Mouse (Mus musculus) lung, embryonic 15.5 days (tissue): Measurements from ENCODE around the gene Trio. TPM values are rescaled to one million over a fixed set of nuclear protein-coding genes. Genes with fewer than 3 reads are reported as not detected.

Experiments used
- ATAC-seq: fragments of 200-750 bp; cut with Nextera tagmentation; 2 replicates; pipeline ENCODE4 v1.8.0; 2017; ENCODE audit warnings: moderate number of reproducible peaks, borderline replicate concordance; ENCODE audit not compliant: low FRiP score, low TSS enrichment; ENCODE audit errors: extremely low read depth
- H3K27ac ChIP-seq: fragments of 300-500 bp; sonication (generic); 2 replicates; pipeline ENCODE4 v1.5.1; 2015; ENCODE audit warnings: moderate library complexity, mild to moderate bottlenecking, inconsistent platforms
- H3K27me3 ChIP-seq: fragments of 300-500 bp; sonication (generic); 2 replicates; pipeline ENCODE4 v1.6.1; 2015; ENCODE audit warnings: inconsistent platforms
- H3K36me3 ChIP-seq: fragments of 300-500 bp; sonication (generic); 2 replicates; pipeline ENCODE4 v1.6.1; 2015; ENCODE audit warnings: inconsistent platforms
- H3K4me1 ChIP-seq: fragments of 300-500 bp; sonication (generic); 2 replicates; pipeline ENCODE4 v1.6.1; 2015; ENCODE audit warnings: inconsistent platforms
- H3K4me2 ChIP-seq: fragments of 300-500 bp; sonication (generic); 2 replicates; pipeline ENCODE4 v1.6.1; 2015; ENCODE audit warnings: inconsistent platforms, mild to moderate bottlenecking, moderate library complexity
- H3K4me3 ChIP-seq: fragments of 300-500 bp; sonication (generic); 2 replicates; pipeline ENCODE4 v1.5.1; 2015; ENCODE audit warnings: mild to moderate bottlenecking, inconsistent platforms
- H3K9ac ChIP-seq: fragments of 300-500 bp; sonication (generic); 2 replicates; pipeline ENCODE4 v1.6.1; 2015; ENCODE audit warnings: inconsistent platforms
- H3K9me3 ChIP-seq: fragments of 300-500 bp; sonication (generic); 2 replicates; pipeline ENCODE4 v1.6.1; 2016; ENCODE audit warnings: inconsistent platforms
- WGBS: fragments of 180-500 bp; shearing (Covaris S2); methylation state at CpG from one replicate; pipeline ENCODE4 v1.1.7; 2015; 5-methylcytosine and 5-hydroxymethylcytosine counted together
- polyA plus RNA-seq: library from polyadenylated mRNA; unstranded; fragments of >200 nt; fragmentation: Nextera tagmentation; extraction: Ambion mirVana; gene quantifications from 2 replicates; pipeline ENCODE4 v1.2.1, GENCODE M21; 2015

The Trio gene
- polyA plus RNA-seq, 1 experiment from 2014 or later, result 18.7 TPM

GRCm38 (mm10) chr15:27941020-27941419 lies 84.6 kb downstream of the Trio start:
- WGBS, result 52% methylated on average over 8 of the region's 8 CpGs
- no peak overlapping the region for H3K4me3 ChIP-seq
- ATAC-seq, result no peak
- no peaks in the 10 kb centered on the region for H3K27me3 ChIP-seq
- H3K4me1 ChIP-seq, result peaks cover 58% of the 10 kb centered on the region
- no peaks in the 10 kb centered on the region for H3K36me3 ChIP-seq
- no peak overlapping the region for H3K9ac ChIP-seq
- H3K9me3 ChIP-seq, result no peaks in the 10 kb centered on the region
- H3K4me2 ChIP-seq, result no peak overlapping the region
- no peak overlapping the region for H3K27ac ChIP-seq

GRCm38 (mm10) chr15:27940032-27940431 lies 85.6 kb downstream of the Trio start:
- peaks cover 63% of the 10 kb centered on the region for H3K4me1 ChIP-seq

GRCm38 (mm10) chr15:27938886-27939285 lies 86.8 kb downstream of the Trio start:
- 55% methylated on average over 6 of the region's 6 CpGs for WGBS
- no peak overlapping the region for H3K4me3 ChIP-seq
- ATAC-seq, result no peak
- H3K27ac ChIP-seq, result no peak overlapping the region
- H3K9ac ChIP-seq, result no peak overlapping the region
- no peaks in the 10 kb centered on the region for H3K36me3 ChIP-seq
- H3K27me3 ChIP-seq, result no peaks in the 10 kb centered on the region
- peaks cover 60% of the 10 kb centered on the region for H3K4me1 ChIP-seq
- H3K9me3 ChIP-seq, result no peaks in the 10 kb centered on the region
- H3K4me2 ChIP-seq, result no peak overlapping the region

More at GRCm38 (mm10) chr15:27940032-27940431, 85.6 kb downstream of the Trio start:
- Histone ChIP-seq H3K36me3 (no peaks in the 10 kb centered on the region), H3K27ac (no peak overlapping the region), H3K27me3 (no peaks in the 10 kb centered on the region), H3K9ac (no peak overlapping the region), H3K9me3 (no peaks in the 10 kb centered on the region), H3K4me3 (no peak overlapping the region), H3K4me2 (no peak overlapping the region)
- 59% methylated on average over 4 of the region's 4 CpGs for WGBS
- no peak for ATAC-seq

- Histone ChIP-seq H3K27me3 (no peaks in the 10 kb centered on the region), H3K9ac (no peak overlapping the region), H3K4me2 (peak overlapping the region; percentile 46), H3K4me1 (peaks cover 57% of the 10 kb centered on the region), H3K4me3 (peak overlapping the region; percentile 18), H3K27ac (no peak overlapping the region), H3K9me3 (no peaks in the 10 kb centered on the region), H3K36me3 (no peaks in the 10 kb centered on the region)
- peak; percentile 33; the same call in 1 of the 2 replicates for ATAC-seq
- WGBS, result 23% methylated on average over 24 of the region's 24 CpGs
Observed at GRCm38 (mm10) chr15:27937861-27938833, 87.5 kb downstream of the Trio start.

GRCm38 (mm10) chr15:27937003-27937860 lies 88.4 kb downstream of the Trio start:
- no peaks in the 10 kb centered on the region for H3K9me3 ChIP-seq
- H3K4me3 ChIP-seq, result peak overlapping the region; percentile 18
- peak overlapping the region; percentile 46 for H3K4me2 ChIP-seq
- H3K27me3 ChIP-seq, result no peaks in the 10 kb centered on the region
- peaks cover 51% of the 10 kb centered on the region for H3K4me1 ChIP-seq
- no peak overlapping the region for H3K9ac ChIP-seq
- 11% methylated on average over 20 of the region's 20 CpGs for WGBS
- peak; percentile 83; the same call in 1 of the 2 replicates for ATAC-seq
- no peaks in the 10 kb centered on the region for H3K36me3 ChIP-seq
- H3K27ac ChIP-seq, result 0 out of 2 replicates have a peak overlapping the region, but pooled peaks have one; percentile 11

- no peaks in the 10 kb centered on the region for H3K36me3 ChIP-seq
- H3K27me3 ChIP-seq, result no peaks in the 10 kb centered on the region
- peaks cover 41% of the 10 kb centered on the region for H3K4me1 ChIP-seq
- no peak overlapping the region for H3K4me2 ChIP-seq
- no peak overlapping the region for H3K9ac ChIP-seq
- no peak overlapping the region for H3K27ac ChIP-seq
- H3K9me3 ChIP-seq, result no peaks in the 10 kb centered on the region
- WGBS, result 57% methylated on average over 12 of the region's 12 CpGs
- H3K4me3 ChIP-seq, result no peak overlapping the region
- ATAC-seq, result no peak
Observed at GRCm38 (mm10) chr15:27935772-27936746, 89.6 kb downstream of the Trio start.

GRCm38 (mm10) chr15:27933270-27933669 lies 92.4 kb downstream of the Trio start:
- Histone ChIP-seq H3K4me3 (no peak overlapping the region), H3K4me2 (no peak overlapping the region), H3K9me3 (no peaks in the 10 kb centered on the region), H3K27ac (no peak overlapping the region), H3K36me3 (no peaks in the 10 kb centered on the region), H3K9ac (no peak overlapping the region), H3K27me3 (no peaks in the 10 kb centered on the region), H3K4me1 (peaks cover 32% of the 10 kb centered on the region)
- ATAC-seq, result no peak
- 85% methylated on average over 1 of the region's 1 CpGs for WGBS

GRCm38 (mm10) chr15:27931891-27932290 lies 93.8 kb downstream of the Trio start:
- ATAC-seq, result no peak
- Histone ChIP-seq H3K9me3 (no peaks in the 10 kb centered on the region), H3K9ac (no peak overlapping the region), H3K4me2 (no peak overlapping the region), H3K27me3 (no peaks in the 10 kb centered on the region), H3K36me3 (no peaks in the 10 kb centered on the region), H3K4me1 (peaks cover 22% of the 10 kb centered on the region), H3K4me3 (no peak overlapping the region), H3K27ac (no peak overlapping the region)
- 61% methylated on average over 12 of the region's 12 CpGs for WGBS

- H3K36me3 ChIP-seq, result no peaks in the 10 kb centered on the region
- no peak overlapping the region for H3K4me2 ChIP-seq
- ATAC-seq, result no peak
- no peak overlapping the region for H3K27ac ChIP-seq
- H3K4me1 ChIP-seq, result peaks cover 21% of the 10 kb centered on the region
- H3K27me3 ChIP-seq, result no peaks in the 10 kb centered on the region
- no peak overlapping the region for H3K4me3 ChIP-seq
- 85% methylated on average over 14 of the region's 14 CpGs for WGBS
- no peak overlapping the region for H3K9ac ChIP-seq
- no peaks in the 10 kb centered on the region for H3K9me3 ChIP-seq
Observed at GRCm38 (mm10) chr15:27931459-27931858, 94.2 kb downstream of the Trio start.

- Histone ChIP-seq H3K36me3 (no peaks in the 10 kb centered on the region), H3K9me3 (no peaks in the 10 kb centered on the region), H3K9ac (no peak overlapping the region), H3K4me1 (peaks cover 35% of the 10 kb centered on the region), H3K4me3 (no peak overlapping the region), H3K27me3 (no peaks in the 10 kb centered on the region), H3K27ac (no peak overlapping the region), H3K4me2 (no peak overlapping the region)
- 89% methylated on average over 6 of the region's 6 CpGs for WGBS
- no peak for ATAC-seq
Observed at GRCm38 (mm10) chr15:27927614-27928013, 98.0 kb downstream of the Trio start.

- ATAC-seq, result no peak
- H3K27me3 ChIP-seq, result no peaks in the 10 kb centered on the region
- H3K9me3 ChIP-seq, result no peaks in the 10 kb centered on the region
- H3K27ac ChIP-seq, result no peak overlapping the region
- 62% methylated on average over 18 of the region's 18 CpGs for WGBS
- peaks cover 42% of the 10 kb centered on the region for H3K4me1 ChIP-seq
- no peaks in the 10 kb centered on the region for H3K36me3 ChIP-seq
- H3K4me3 ChIP-seq, result no peak overlapping the region
- H3K4me2 ChIP-seq, result no peak overlapping the region
- no peak overlapping the region for H3K9ac ChIP-seq
Observed at GRCm38 (mm10) chr15:27926941-27927340, 98.7 kb downstream of the Trio start.
